Mouse (Mus musculus) urinary bladder, postnatal 25 days (tissue): Measurements from ENCODE around the gene Mmp7.

ENCODE experiments used
- DNase-seq: peaks from one replicate; pipeline ENCODE4 v3.0.0; 2022; ENCODE audit warnings: low spot score

Mmp7 gene

DNA sequence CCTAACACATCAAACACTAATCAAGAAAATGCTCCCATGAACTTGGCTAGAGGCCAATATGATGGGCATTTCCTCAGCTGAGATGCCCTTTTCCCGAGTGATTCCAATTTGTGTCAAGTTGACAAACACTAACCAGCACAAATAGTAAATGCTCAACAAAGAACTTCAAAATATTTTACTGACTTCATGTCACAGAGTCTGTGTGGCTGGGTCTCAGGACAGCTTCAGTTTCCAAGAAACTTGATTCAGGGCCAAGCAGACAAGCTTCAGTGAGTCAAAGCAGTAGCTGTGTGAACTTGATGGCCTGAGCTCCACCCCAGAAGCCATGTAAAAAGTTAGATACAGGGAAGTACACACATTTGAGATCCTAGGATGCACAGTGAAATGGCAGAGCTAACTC lies 52.3 kb downstream of the Mmp7 start:
- no peak for DNase-seq

DNA sequence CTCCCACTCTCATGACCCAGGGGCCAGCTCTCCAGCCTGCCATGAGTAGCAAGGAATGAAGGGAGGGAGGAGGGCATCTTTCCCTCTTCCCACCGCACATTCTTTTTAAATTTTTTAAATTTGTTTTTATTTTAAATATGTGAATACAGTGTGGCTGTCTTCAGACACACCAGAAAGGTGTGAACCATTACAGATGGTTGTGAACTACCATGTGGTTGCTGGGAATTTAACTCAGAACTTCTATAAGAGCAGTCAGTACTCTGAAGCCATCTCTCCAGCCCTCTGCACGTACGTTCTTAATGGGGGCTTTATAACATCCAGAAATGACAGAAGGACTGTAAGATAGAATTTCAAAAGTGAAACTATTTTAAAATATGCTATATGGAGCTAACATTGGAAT lies 57.0 kb downstream of the Mmp7 start:
- DNase-seq = no peak
